Mouse (Mus musculus): ENCODE measurements around the gene Phf20. TPM values are rescaled to one million over a fixed set of nuclear protein-coding genes. Genes with fewer than 3 reads are reported as not detected.

The Phf20 gene
- 116 and 119 TPM in 2 replicates for polyA plus RNA-seq (2014; fragmentation: Nextera tagmentation; extraction: Ambion mirVana)

GRCm38 (mm10) chr2:156196302-156197128 lies at the start of gene Phf20:
TSS of gene Phf20 (plus strand) at chr2:156196466.
- Histone ChIP-seq H3K4me2 (ENCODE audit: low read depth, low read length) (peak within 1 kb of the TSS; percentile 73), H3K4me1 (ENCODE audit: control insufficient read depth, insufficient read depth, low read length) (peaks cover 15% of the 10 kb centered on the region), H3K9ac (replicated peaks; ENCODE audit: low read depth, low read length) (peak within 1 kb of the TSS; percentile 91), H3K4me3 (ENCODE audit: low read depth, low read length) (peak within 1 kb of the TSS; percentile 76), H3K27ac (ENCODE audit: low read depth, low read length) (peak within 1 kb of the TSS; percentile 97), H3K9me3 (ENCODE audit: control insufficient read depth, low read length) (no peaks in the 10 kb centered on the region), H3K36me3 (ENCODE audit: control insufficient read depth, insufficient read depth, low read length) (peaks cover 4% of the 10 kb centered on the region; the same call in 1 of the 2 replicates), H3K27me3 (ENCODE audit: control insufficient read depth, insufficient read depth, low read length) (no peaks in the 10 kb centered on the region)
- ATAC-seq (ENCODE audit: low read depth), result peak; percentile 98
- under 1% methylated on average over 71 of the region's 88 CpGs for WGBS

GRCm38 (mm10) chr2:156147316-156147915 lies 48.9 kb upstream of the Phf20 start:
- Histone ChIP-seq H3K36me3 (ENCODE audit: control insufficient read depth, insufficient read depth, low read length) (peaks cover 40% of the 10 kb centered on the region), H3K4me3 (ENCODE audit: low read depth, low read length) (no peak overlapping the region), H3K9me3 (ENCODE audit: control insufficient read depth, low read length) (no peaks in the 10 kb centered on the region), H3K9ac (replicated peaks; ENCODE audit: low read depth, low read length) (no peak overlapping the region), H3K27me3 (ENCODE audit: control insufficient read depth, insufficient read depth, low read length) (no peaks in the 10 kb centered on the region), H3K4me2 (ENCODE audit: low read depth, low read length) (no peak overlapping the region), H3K27ac (ENCODE audit: low read depth, low read length) (no peak overlapping the region), H3K4me1 (ENCODE audit: control insufficient read depth, insufficient read depth, low read length) (peaks cover 12% of the 10 kb centered on the region)
- ATAC-seq (ENCODE audit: low read depth), result no peak
- 85% methylated on average over 3 of the region's 3 CpGs for WGBS

GRCm38 (mm10) chr2:156151538-156151937 lies 44.7 kb upstream of the Phf20 start:
- Histone ChIP-seq H3K4me3 (ENCODE audit: low read depth, low read length) (no peak overlapping the region), H3K9ac (replicated peaks; ENCODE audit: low read depth, low read length) (no peak overlapping the region), H3K27ac (ENCODE audit: low read depth, low read length) (no peak overlapping the region), H3K9me3 (ENCODE audit: control insufficient read depth, low read length) (no peaks in the 10 kb centered on the region), H3K4me1 (ENCODE audit: control insufficient read depth, insufficient read depth, low read length) (no peaks in the 10 kb centered on the region), H3K4me2 (ENCODE audit: low read depth, low read length) (no peak overlapping the region), H3K27me3 (ENCODE audit: control insufficient read depth, insufficient read depth, low read length) (no peaks in the 10 kb centered on the region), H3K36me3 (ENCODE audit: control insufficient read depth, insufficient read depth, low read length) (peaks cover 59% of the 10 kb centered on the region)
- ATAC-seq (ENCODE audit: low read depth), result no peak

DNA sequence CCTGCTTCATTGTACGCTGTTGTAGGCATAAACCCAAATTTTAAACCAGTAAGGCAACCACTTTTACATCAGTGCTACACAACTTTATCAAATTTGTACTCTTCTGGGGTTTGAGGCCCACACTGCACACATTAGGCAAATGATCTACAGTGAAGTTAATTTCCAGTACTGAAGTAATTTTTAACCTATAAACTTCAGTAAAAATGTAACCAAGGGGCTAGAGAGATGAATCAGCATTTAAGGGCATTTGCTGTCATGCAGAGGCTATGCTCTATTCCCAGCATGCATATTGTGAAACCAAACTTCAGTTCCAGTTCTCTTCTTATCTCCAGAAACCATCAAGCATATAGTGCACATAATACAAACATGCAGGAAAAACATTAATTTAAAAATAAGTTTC lies 30.8 kb upstream of the Phf20 start:
- Histone ChIP-seq H3K36me3 (ENCODE audit: control insufficient read depth, insufficient read depth, low read length) (peaks cover 67% of the 10 kb centered on the region), H3K4me3 (ENCODE audit: low read depth, low read length) (no peak overlapping the region), H3K9me3 (ENCODE audit: control insufficient read depth, low read length) (no peaks in the 10 kb centered on the region), H3K4me1 (ENCODE audit: control insufficient read depth, insufficient read depth, low read length) (no peaks in the 10 kb centered on the region), H3K9ac (replicated peaks; ENCODE audit: low read depth, low read length) (no peak overlapping the region), H3K27ac (ENCODE audit: low read depth, low read length) (no peak overlapping the region), H3K4me2 (ENCODE audit: low read depth, low read length) (no peak overlapping the region), H3K27me3 (ENCODE audit: control insufficient read depth, insufficient read depth, low read length) (no peaks in the 10 kb centered on the region)
- 95% methylated on average over 1 of the region's 1 CpGs for WGBS
- no peak for ATAC-seq (ENCODE audit: low read depth)

GRCm38 (mm10) chr2:156166557-156166956 lies 29.7 kb upstream of the Phf20 start:
- Histone ChIP-seq H3K36me3 (ENCODE audit: control insufficient read depth, insufficient read depth, low read length) (peaks cover 68% of the 10 kb centered on the region), H3K9me3 (ENCODE audit: control insufficient read depth, low read length) (no peaks in the 10 kb centered on the region), H3K4me1 (ENCODE audit: control insufficient read depth, insufficient read depth, low read length) (no peaks in the 10 kb centered on the region), H3K4me3 (ENCODE audit: low read depth, low read length) (no peak overlapping the region), H3K9ac (replicated peaks; ENCODE audit: low read depth, low read length) (no peak overlapping the region), H3K27ac (ENCODE audit: low read depth, low read length) (no peak overlapping the region), H3K27me3 (ENCODE audit: control insufficient read depth, insufficient read depth, low read length) (no peaks in the 10 kb centered on the region), H3K4me2 (ENCODE audit: low read depth, low read length) (no peak overlapping the region)
- WGBS, result 92% methylated on average over 5 of the region's 5 CpGs
- ATAC-seq (ENCODE audit: low read depth), result no peak

GRCm38 (mm10) chr2:156177079-156177478 lies 19.2 kb upstream of the Phf20 start:
- Histone ChIP-seq H3K4me1 (ENCODE audit: control insufficient read depth, insufficient read depth, low read length) (peaks cover 27% of the 10 kb centered on the region), H3K27ac (ENCODE audit: low read depth, low read length) (no peak overlapping the region), H3K9me3 (ENCODE audit: control insufficient read depth, low read length) (no peaks in the 10 kb centered on the region), H3K27me3 (ENCODE audit: control insufficient read depth, insufficient read depth, low read length) (no peaks in the 10 kb centered on the region), H3K9ac (replicated peaks; ENCODE audit: low read depth, low read length) (no peak overlapping the region), H3K4me3 (ENCODE audit: low read depth, low read length) (no peak overlapping the region), H3K36me3 (ENCODE audit: control insufficient read depth, insufficient read depth, low read length) (peaks cover 42% of the 10 kb centered on the region), H3K4me2 (ENCODE audit: low read depth, low read length) (no peak overlapping the region)
- WGBS, result 93% methylated on average over 6 of the region's 6 CpGs
- no peak for ATAC-seq (ENCODE audit: low read depth)

- H3K27me3 ChIP-seq (ENCODE audit: control insufficient read depth, insufficient read depth, low read length), result no peaks in the 10 kb centered on the region
- no peak overlapping the region for H3K27ac ChIP-seq (ENCODE audit: low read depth, low read length)
- peak overlapping the region; percentile 90; the same call in 1 of the 2 replicates for H3K4me2 ChIP-seq (ENCODE audit: low read depth, low read length)
- no peak for ATAC-seq (ENCODE audit: low read depth)
- H3K4me1 ChIP-seq (ENCODE audit: control insufficient read depth, insufficient read depth, low read length), result peaks cover 27% of the 10 kb centered on the region
- H3K9ac ChIP-seq (replicated peaks; ENCODE audit: low read depth, low read length), result no peak overlapping the region
- H3K9me3 ChIP-seq (ENCODE audit: control insufficient read depth, low read length), result no peaks in the 10 kb centered on the region
- H3K4me3 ChIP-seq (ENCODE audit: low read depth, low read length), result peak overlapping the region; percentile 100; the same call in 1 of the 2 replicates
- peaks cover 39% of the 10 kb centered on the region for H3K36me3 ChIP-seq (ENCODE audit: control insufficient read depth, insufficient read depth, low read length)
- WGBS, result 78% methylated on average over 7 of the region's 7 CpGs
Observed at GRCm38 (mm10) chr2:156177651-156178050, 18.6 kb upstream of the Phf20 start.

DNA sequence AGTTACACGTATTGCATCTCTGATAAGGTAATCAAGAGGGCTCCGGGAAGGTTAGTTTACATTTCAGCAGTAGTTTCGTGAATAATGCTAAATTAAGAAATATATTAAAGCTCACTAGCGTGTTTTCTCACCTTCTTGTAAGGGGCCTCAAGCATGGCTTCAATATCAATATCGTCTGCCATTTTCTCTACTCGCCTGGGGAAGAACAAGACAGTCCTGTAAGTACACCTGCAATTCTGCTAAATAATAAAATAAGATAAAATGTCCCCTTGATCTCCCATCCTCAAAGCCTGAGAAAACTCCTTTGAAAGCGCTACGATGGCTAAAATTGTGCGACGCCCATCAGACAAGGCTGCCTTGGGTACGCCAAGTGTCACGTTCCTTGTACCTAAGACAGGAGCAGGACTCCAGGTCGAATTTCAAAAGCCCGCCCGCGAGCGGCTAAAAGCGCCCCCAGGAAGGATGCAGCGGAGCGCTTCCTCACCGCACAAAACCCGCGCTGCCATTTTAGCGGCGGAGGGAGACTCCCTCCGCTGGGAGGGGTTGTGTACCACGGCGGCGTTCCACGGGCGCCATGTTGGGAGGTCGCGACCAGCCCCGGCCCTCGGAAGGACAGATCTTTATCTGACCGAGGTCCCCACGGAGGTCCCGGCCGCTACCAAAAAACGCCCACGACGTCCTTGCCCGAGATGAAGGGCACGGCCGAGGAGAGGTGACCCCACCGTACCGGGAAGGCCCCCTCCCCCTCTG lies 17.0 kb upstream of the Phf20 start:
- Histone ChIP-seq H3K9ac (replicated peaks; ENCODE audit: low read depth, low read length) (peak overlapping the region; percentile 100), H3K27ac (ENCODE audit: low read depth, low read length) (peak overlapping the region; percentile 99), H3K36me3 (ENCODE audit: control insufficient read depth, insufficient read depth, low read length) (peaks cover 26% of the 10 kb centered on the region), H3K4me1 (ENCODE audit: control insufficient read depth, insufficient read depth, low read length) (peaks cover 27% of the 10 kb centered on the region), H3K27me3 (ENCODE audit: control insufficient read depth, insufficient read depth, low read length) (no peaks in the 10 kb centered on the region), H3K4me3 (ENCODE audit: low read depth, low read length) (peak overlapping the region; percentile 100), H3K9me3 (ENCODE audit: control insufficient read depth, low read length) (no peaks in the 10 kb centered on the region), H3K4me2 (ENCODE audit: low read depth, low read length) (peak overlapping the region; percentile 90)
- 1% methylated on average over 47 of the region's 47 CpGs for WGBS
- peak; percentile 41; the same call in 1 of the 2 replicates for ATAC-seq (ENCODE audit: low read depth)

All from neural tube, embryonic 14.5 days (tissue).